Mouse (Mus musculus): ENCODE measurements around the gene Ddx47. TPM values are rescaled to one million over a fixed set of nuclear protein-coding genes. Genes with fewer than 3 reads are reported as not detected.

Ddx47 gene
- total RNA-seq (2021): 10 to 100 TPM; 57.1 to 58.3 TPM

DNA sequence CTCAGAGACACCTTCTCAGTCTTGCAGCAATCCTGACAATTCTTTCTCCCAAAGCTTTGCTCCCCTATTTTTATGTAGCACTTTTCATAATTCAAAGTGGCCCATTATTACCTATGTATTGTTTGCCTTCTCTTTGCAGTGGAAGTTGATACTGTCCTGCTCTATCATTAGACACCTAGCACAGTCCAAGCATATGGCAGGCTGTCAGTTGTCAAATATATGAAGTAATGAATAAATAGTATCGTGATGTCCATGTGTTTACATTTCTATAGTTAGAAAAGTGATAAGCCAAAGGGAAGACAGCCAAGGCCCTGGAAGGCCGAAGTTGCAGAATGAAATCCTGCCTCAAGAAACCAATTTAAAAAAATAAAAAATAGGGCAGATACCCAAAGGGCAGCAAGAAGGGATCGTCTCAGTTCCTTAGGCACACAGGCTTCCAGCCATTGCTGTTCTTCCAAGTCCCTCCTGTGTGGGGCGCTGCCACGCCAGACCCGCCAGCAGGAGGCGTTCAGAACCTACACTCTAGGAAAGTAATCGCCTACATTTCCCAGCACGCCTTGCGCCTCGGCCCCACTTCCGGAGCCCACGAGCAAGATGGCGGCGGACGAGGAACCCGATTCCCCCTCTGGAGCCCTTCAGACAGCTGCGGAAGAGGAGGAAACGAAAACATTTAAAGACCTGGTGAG lies at the start of gene Ddx47:
Gene Ddx47, plus strand, starts transcription at position 565 of the 686 bp plus-strand sequence.
- intact Hi-C loops (cut with DNase I): loop anchor here (2.0 kb wide), 1 partner anchor 16 kb away; no protein-coding TSS in a partner anchor
- peak; percentile 93 to 97 for DNase-seq (ENCODE audit: low spot score in 2 of 2)

- intact Hi-C loops (cut with DNase I): no loop called here
- no peak for DNase-seq (ENCODE audit: low spot score in 2 of 2)
These were observed 49.4 kb upstream of the Ddx47 start for GRCm38 (mm10) chr6:134961858-134962517.

DNA sequence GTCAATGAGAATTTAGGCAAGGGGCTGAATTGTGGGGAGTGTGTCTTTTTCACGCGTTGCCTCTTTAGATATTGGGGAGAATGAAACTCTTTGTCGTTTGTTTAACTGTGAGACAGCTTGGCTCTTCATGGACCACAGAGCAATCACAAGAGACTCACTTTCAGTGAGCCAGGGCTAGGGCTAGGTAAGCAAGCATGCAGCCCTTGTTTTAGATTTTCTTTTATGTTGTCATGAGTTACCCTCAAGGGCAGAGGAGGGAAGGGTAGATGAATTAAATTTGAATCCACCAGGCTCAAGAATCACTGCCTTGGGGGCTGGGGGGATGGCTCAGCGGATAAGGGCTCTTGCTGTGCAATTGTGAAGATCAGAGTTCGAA lies 48.9 kb upstream of the Ddx47 start:
- no peak for DNase-seq (ENCODE audit: low spot score in 2 of 2)
- intact Hi-C loops (cut with DNase I): no loop called here

DNA sequence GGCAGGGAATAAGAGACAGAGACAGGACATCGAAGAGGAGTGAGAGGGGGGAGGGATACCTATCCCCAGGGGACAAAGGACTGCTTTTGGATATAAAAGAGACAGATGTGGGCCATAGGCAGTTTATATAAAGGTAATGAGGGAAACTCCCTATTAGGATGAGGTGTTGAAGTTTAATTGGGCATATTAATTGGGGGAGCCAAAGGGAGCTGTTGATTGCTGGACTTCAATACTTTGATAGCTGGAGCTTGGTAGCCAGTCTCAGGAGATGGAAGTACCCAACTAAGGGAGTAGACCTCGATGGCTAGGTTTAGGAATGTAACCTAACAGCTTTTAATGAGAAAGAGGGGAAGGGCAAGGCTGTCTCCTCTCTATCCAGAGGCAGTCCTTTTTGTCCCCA lies 47.5 kb upstream of the Ddx47 start:
- intact Hi-C loops (cut with DNase I): no loop called here
- no peak for DNase-seq (ENCODE audit: low spot score in 2 of 2)

DNA sequence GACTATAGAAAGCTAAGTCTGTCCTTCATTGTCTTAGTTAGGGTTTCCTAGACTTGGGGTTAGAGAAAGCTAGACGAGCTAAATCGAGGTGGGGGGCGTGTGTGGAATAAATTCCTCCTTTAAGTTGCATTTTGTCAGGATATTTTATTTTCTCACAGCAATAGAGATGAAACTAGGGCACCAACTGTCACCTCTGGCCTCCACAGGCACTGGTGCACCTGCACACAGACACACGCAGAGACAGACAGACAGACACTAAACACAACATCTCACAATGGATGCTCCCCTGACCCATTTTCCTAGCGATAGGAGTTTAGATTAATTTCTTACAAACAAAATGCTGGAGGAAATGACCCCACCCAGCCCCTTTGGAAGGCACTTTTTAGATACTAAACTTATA lies 44.7 kb upstream of the Ddx47 start:
- intact Hi-C loops (cut with DNase I): no loop called here
- DNase-seq (ENCODE audit: low spot score in 2 of 2): no peak

DNA sequence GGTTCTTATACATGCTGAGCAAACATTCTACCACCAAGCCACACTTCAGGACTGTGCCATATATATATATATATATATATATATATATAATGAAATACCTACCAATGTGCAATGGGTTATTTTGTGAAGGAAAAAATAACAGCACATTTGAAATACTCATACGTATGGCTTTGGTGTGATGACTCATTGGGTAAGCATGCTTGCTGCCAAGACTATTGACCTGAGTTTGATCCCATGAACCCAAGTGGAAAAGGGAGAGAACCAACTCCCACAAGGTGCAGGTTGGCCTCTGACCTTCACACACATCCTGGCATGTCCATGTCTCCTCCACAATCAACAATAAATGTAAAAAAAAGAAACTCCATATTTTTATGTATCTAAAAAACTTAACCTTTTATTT lies 43.1 kb upstream of the Ddx47 start:
- no peak for DNase-seq (ENCODE audit: low spot score in 2 of 2)
- intact Hi-C loops (cut with DNase I): no loop called here

DNA sequence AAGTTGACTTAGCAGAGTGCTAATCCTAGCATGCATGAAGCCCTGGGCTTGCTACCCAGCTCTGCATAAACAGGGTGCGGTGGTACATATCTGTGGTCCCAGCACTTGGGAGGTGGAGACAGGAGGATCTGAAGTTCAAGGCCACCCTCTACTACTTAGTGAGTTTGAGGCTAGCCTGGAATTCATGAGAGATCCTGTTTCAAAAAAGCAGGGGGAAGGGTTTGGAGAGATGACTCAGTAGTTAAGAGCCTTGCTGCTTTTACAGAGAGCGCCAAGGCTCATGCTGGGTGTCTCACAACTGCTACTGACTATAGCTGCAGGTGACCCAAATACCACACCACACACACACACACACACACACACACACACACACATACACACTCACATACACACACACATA lies 41.9 kb upstream of the Ddx47 start:
- intact Hi-C loops (cut with DNase I): no loop called here
- no peak for DNase-seq (ENCODE audit: low spot score in 2 of 2)

DNA sequence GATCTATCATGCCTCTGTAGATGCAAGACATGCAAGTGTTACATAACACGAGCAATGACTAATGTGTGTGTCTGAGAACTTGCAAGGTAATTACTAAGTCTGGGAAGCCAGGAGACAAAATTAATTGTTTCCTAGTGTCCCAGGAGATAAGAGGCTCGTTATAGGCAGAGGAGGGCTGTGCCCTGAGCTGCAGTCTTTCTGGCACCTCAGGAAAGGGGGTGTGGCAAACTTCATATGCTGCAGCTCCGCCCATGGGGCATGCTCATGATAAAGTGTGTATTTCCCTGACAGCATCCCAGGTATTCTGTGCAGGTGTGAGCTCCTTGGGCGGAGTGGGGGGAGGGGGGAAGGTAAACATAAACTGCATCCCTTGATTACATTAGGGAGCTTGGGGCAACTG lies 39.3 kb upstream of the Ddx47 start:
- intact Hi-C loops (cut with DNase I): no loop called here
- no peak for DNase-seq (ENCODE audit: low spot score in 2 of 2)

DNA sequence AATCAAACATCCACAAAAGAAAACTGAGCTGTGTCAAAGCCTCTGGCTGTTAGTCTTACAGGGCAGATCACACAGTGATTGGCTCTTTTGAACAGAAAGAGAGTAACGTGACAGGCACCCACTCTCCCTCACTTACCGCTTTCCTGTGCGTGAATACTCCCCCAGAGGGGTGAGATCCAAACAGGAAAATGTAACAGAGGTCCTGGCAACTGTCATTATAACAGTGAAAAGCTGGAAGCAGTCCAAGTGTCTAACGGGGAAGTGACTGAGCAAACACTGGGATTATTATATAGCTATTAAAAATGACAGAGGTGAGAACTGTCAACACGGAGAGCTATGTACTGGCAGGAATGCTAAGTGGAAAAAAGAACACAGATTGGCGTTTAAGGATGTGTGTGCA lies 34.8 kb upstream of the Ddx47 start:
- DNase-seq (ENCODE audit: low spot score in 2 of 2): no peak
- intact Hi-C loops (cut with DNase I): no loop called here

- intact Hi-C loops (cut with DNase I): loop anchor here (5.0 kb wide), 1 partner anchor 59 kb away; the partner anchor contains the start of gene Cdkn1b
- DNase-seq (ENCODE audit: low spot score in 2 of 2): no peak
These were observed 30.0 kb upstream of the Ddx47 start, which contains the start of gene Apold1 for GRCm38 (mm10) chr6:134981231-134982062. Gene Apold1, plus strand, starts transcription at chr6:134981718.

- DNase-seq (ENCODE audit: low spot score in 2 of 2): peak; percentile 91
- intact Hi-C loops (cut with DNase I): loop anchor here (5.0 kb wide), 1 partner anchor 61 kb away; the partner anchor contains the start of gene Cdkn1b
These were observed 27.7 kb upstream of the Ddx47 start for GRCm38 (mm10) chr6:134983529-134984370.

DNA sequence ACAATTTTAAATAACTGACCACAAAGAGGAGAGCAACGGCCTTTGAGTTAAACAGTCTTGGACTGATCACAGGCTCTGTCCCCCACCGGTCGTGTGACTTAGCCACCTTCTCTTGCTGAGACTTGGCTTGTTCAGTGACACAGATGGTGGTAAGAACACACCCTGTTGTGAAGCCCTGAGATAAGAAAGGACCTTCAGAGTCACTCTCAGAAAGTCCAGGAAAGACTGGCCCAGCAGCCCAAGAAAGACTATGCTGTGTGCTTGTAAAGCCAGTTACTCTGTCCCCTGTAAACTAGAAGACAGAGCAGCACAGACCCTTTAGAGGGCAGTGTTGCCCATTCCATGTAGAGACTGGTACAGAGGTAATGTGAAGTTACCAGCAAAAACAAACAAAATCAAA lies 26.7 kb upstream of the Ddx47 start:
- intact Hi-C loops (cut with DNase I): loop anchor here (5.0 kb wide), 1 partner anchor 62 kb away; the partner anchor contains the start of gene Cdkn1b
- DNase-seq (ENCODE audit: low spot score in 2 of 2): peak in 1 of 2 experiments; percentile 37

GRCm38 (mm10) chr6:134988377-134988776 lies 23.0 kb upstream of the Ddx47 start:
- no peak for DNase-seq (ENCODE audit: low spot score in 2 of 2)
- intact Hi-C loops (cut with DNase I): no loop called here

GRCm38 (mm10) chr6:134990674-134991073 lies 20.7 kb upstream of the Ddx47 start:
- intact Hi-C loops (cut with DNase I): no loop called here
- peak in 1 of 2 experiments; percentile 42 for DNase-seq (ENCODE audit: low spot score in 2 of 2)

DNA sequence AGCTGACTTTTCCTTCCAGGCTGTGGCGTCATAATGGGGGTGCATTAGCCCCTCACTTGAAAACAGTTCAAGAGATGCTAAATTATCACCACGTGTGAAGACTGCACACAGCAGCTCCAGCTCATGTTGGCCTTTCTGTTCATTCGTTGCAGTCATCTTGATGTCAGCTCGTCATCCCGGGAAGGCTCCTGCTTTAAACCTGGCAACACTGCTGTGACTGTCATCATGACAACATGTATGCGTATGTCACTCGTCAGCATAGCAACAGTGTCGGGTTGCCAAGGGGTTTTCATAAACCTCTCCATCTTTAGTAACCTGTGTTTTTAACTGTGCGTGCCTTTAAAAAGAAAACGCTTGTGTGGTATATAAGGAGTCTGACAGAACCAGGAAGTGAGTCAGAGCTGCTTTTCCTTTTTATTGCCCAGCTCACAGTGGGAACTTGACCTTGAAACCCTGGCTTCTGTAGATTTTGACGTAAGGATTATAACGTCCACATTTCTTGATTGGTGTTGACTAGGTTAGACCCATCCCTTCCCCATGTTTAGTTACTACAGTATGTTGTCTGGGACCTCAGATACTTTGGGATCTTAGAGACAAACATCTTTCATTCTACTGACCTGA lies 17.3 kb upstream of the Ddx47 start:
- intact Hi-C loops (cut with DNase I): loop anchor here (2.0 kb wide), 1 partner anchor 17 kb away; the partner anchor contains the start of gene Ddx47
- DNase-seq (ENCODE audit: low spot score in 2 of 2): peak; percentile 64 to 89

- DNase-seq (ENCODE audit: low spot score in 2 of 2): peak; percentile 53 to 85
- intact Hi-C loops (cut with DNase I): loop anchor here (2.0 kb wide), 1 partner anchor 16 kb away; the partner anchor contains the start of gene Ddx47
These were observed 16.4 kb upstream of the Ddx47 start for GRCm38 (mm10) chr6:134994985-134995384.

DNA sequence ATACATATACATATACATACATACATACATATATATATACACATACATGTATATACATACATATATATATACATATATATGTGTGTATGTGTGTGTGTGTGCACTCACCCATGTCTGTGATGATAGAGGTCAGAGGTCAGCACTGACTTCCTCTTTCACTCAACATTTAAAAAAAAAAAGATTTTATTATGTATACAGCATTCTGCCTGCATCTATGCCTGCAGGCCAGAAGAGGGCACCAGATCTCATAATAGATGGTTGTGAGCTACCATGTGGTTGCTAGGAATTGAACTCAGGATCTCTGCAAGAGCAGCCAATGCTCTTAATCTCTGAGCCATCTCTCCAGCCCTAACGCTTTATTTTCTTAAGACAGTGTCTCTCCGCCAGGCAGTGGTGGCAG lies 14.5 kb upstream of the Ddx47 start:
- DNase-seq (ENCODE audit: low spot score in 2 of 2): no peak
- intact Hi-C loops (cut with DNase I): no loop called here

DNA sequence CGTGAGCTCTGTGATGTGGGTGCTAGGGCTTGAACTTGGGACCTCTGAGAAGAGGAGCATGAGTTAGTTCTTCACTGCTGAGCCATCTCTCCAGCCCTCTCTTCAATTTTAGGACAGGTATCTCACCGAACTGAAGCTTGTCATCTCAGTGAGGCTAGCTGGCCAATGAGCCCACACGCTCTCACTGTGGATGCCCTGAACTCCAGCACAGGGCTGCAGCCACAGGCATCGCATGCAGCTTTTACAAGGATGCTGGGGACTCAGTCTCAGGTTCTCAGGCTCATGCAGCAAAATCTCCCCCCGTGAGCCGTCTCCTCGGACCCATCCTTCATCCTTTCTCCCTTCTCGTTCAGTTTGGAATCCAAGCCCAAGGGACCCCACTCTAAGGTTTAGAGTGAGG lies 13.3 kb upstream of the Ddx47 start:
- intact Hi-C loops (cut with DNase I): no loop called here
- DNase-seq (ENCODE audit: low spot score in 2 of 2): no peak

GRCm38 (mm10) chr6:134998781-134999180 lies 12.6 kb upstream of the Ddx47 start:
- intact Hi-C loops (cut with DNase I): no loop called here
- DNase-seq (ENCODE audit: low spot score in 2 of 2): peak in 1 of 2 experiments; percentile 11

Data from left cerebral cortex, postnatal 25 days (tissue).